Mouse (Mus musculus): ENCODE results near the gene Gm8220.
"Not testable (repeated sequence)": the region's sequence is repeated elsewhere in the genome, so short reads cannot be mapped to it uniquely, and the experiment has no call there.

Gene Gm8220

GRCm38 (mm10) chr14:44285280-44285679, at the start of gene Gm8220:
Gene Gm8220, plus strand, starts transcription at chr14:44285580.
- in situ Hi-C loops (cut with MboI; ENCODE audit: low sequenced_read_pairs), result not testable (repeated sequence)

GRCm38 (mm10) chr14:44248039-44248438, 37.3 kb upstream of the Gm8220 start:
- in situ Hi-C loops (cut with MboI; ENCODE audit: low sequenced_read_pairs), result no loop called here

GRCm38 (mm10) chr14:44312049-44312448, 26.7 kb downstream of the Gm8220 start:
- in situ Hi-C loops (cut with MboI; ENCODE audit: low sequenced_read_pairs), result not testable (repeated sequence)

GRCm38 (mm10) chr14:44338484-44338883, 53.1 kb downstream of the Gm8220 start, which contains the start of gene Gm5930:
Gene Gm5930, minus strand, starts transcription at chr14:44338584.
- in situ Hi-C loops (cut with MboI; ENCODE audit: low sequenced_read_pairs), result not testable (repeated sequence)
